Mouse (Mus musculus): ENCODE measurements around the gene Pik3cd. TPM values are rescaled to one million over a fixed set of nuclear protein-coding genes. Genes with fewer than 3 reads are reported as not detected.

The Pik3cd gene
- polyA plus RNA-seq, 1 experiment from 2014 or later: 3.8 TPM

DNA sequence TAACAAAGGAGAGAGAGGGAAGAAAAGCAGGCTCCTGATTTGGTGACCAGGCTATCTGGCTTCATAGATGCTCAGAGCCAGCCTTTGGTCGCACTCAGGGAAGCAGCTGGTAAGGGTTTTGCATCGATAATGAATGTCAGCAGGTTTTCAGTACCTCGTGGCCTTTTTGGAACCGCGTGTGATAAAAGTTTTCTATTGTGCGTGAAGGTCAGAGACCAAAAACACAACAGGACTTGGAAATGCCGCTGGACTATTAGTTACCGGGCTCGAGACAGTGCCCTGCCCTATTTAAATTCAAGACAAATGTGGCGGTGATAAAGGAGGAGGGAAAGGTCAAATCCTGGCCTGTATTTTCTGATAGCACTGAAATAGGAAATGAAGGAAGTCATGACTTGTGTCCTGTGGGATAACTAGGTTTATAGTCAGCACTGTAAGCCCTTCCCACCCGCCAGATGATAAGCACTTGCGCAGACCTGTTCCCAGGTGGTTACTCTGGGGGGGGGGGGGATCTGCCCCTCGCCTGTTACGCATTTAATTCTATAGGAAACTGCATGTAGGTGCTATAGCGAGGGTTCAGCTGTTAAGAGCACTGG is 95.5 kb downstream of the Pik3cd start:
- H3K4me1 ChIP-seq (replicated peaks; ENCODE audit: insufficient read depth, low read length): no peaks in the 10 kb centered on the region; the same call in 1 of the 2 replicates
- H3K36me3 ChIP-seq (ENCODE audit: insufficient read depth, low read length): no peaks in the 10 kb centered on the region
- WGBS: 64% methylated on average over 14 of the region's 15 CpGs
- no peak overlapping the region for H3K27ac ChIP-seq
- H3K4me2 ChIP-seq (ENCODE audit: low read length): no peak overlapping the region
- TF ChIP-seq CTCF (IDR thresholded peaks at IDR 0.05; ENCODE audit: low read depth): no peak
- H3K27me3 ChIP-seq (ENCODE audit: insufficient read depth, low read length): no peaks in the 10 kb centered on the region
- ATAC-seq (replicated peaks; ENCODE audit: low FRiP score, low read depth) (no peak), DNase-seq (ENCODE audit: low spot score) (no peak)
- H3K9ac ChIP-seq (ENCODE audit: low read depth, low read length): no peak overlapping the region
- H3K4me3 ChIP-seq (replicated peaks; ENCODE audit: low read depth, low read length): no peak overlapping the region
- H3K9me3 ChIP-seq (replicated peaks; ENCODE audit: low read length): no peaks in the 10 kb centered on the region

DNA sequence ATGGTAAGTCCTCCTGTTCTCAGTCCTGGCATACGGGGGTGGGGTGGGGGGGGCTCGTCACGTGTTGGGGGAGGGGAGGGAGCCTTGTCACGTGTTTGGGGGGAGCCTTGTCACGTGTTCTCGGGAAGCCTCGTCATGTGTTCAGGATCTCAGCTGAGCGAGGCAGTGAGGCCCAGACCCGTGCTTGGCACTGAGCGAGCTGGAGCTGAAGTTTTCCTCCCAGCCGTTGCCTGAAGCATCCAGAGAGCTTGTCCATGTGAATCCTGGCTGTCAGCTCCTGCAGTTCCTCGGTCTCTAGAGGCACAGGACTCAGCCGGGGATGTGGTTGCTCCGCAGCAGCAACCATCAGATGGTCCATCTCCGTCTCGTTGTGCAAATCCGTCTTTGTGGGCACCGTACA is 96.3 kb downstream of the Pik3cd start:
- WGBS: 85% methylated on average over 17 of the region's 18 CpGs
- TF ChIP-seq CTCF (IDR thresholded peaks at IDR 0.05; ENCODE audit: low read depth): no peak
- Histone ChIP-seq H3K4me3 (replicated peaks; ENCODE audit: low read depth, low read length) (no peak overlapping the region), H3K9ac (ENCODE audit: low read depth, low read length) (no peak overlapping the region), H3K27ac (no peak overlapping the region), H3K27me3 (ENCODE audit: insufficient read depth, low read length) (no peaks in the 10 kb centered on the region), H3K36me3 (ENCODE audit: insufficient read depth, low read length) (no peaks in the 10 kb centered on the region), H3K4me1 (replicated peaks; ENCODE audit: insufficient read depth, low read length) (peaks cover 3% of the 10 kb centered on the region; the same call in 1 of the 2 replicates), H3K4me2 (ENCODE audit: low read length) (no peak overlapping the region), H3K9me3 (replicated peaks; ENCODE audit: low read length) (no peaks in the 10 kb centered on the region)
- ATAC-seq (replicated peaks; ENCODE audit: low FRiP score, low read depth) (no peak), DNase-seq (ENCODE audit: low spot score) (no peak)

DNA sequence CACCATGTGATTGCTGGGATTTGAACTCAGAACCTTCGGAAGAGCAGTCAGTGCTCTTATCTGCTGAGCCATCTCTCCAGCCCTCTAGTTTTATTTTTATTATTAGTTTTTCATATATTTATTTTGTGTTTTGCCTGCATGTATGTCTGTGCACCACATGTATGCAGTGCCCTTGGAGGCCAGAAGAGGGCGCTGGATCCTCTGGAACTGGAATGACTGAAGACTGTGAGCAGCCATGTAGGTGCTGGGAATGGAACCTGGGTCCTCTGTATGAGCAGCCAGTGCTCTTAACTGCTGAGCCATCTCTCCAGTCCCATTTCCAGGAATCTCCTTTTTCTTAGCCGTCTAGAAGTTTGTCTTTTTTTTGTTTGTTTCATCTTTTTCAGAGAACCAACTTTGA is 97.9 kb downstream of the Pik3cd start:
- H3K4me3 ChIP-seq (replicated peaks; ENCODE audit: low read depth, low read length): no peak overlapping the region
- WGBS: 83% methylated on average over 3 of the region's 3 CpGs
- no peak overlapping the region for H3K4me2 ChIP-seq (ENCODE audit: low read length)
- H3K9me3 ChIP-seq (replicated peaks; ENCODE audit: low read length): no peaks in the 10 kb centered on the region
- H3K27ac ChIP-seq: no peak overlapping the region
- H3K9ac ChIP-seq (ENCODE audit: low read depth, low read length): no peak overlapping the region
- no peaks in the 10 kb centered on the region for H3K27me3 ChIP-seq (ENCODE audit: insufficient read depth, low read length)
- ATAC-seq (replicated peaks; ENCODE audit: low FRiP score, low read depth) (no peak), DNase-seq (ENCODE audit: low spot score) (no peak)
- H3K4me1 ChIP-seq (replicated peaks; ENCODE audit: insufficient read depth, low read length): peaks cover 3% of the 10 kb centered on the region; the same call in 1 of the 2 replicates
- TF ChIP-seq CTCF (IDR thresholded peaks at IDR 0.05; ENCODE audit: low read depth): peak; percentile 34
- H3K36me3 ChIP-seq (ENCODE audit: insufficient read depth, low read length): no peaks in the 10 kb centered on the region

DNA sequence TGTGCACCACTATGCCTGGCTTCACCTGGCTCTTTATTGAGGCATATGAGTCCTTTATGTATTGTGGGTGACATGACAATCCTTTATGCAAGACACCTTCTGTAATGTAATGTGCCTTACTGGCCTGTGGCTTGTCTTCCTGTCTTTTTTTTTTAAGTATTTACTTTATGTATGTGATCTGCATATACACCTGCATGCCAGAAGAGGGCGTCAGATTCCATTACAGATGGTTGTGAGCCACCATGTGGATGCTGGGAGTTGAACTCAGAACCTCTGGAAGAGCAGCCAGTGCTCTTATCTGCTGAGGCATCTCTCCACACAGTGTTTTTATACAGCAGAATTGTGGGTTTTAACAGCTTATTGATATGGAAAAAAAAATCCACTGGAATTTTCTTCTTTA is 98.5 kb downstream of the Pik3cd start:
- Histone ChIP-seq H3K9me3 (replicated peaks; ENCODE audit: low read length) (no peaks in the 10 kb centered on the region), H3K27me3 (ENCODE audit: insufficient read depth, low read length) (no peaks in the 10 kb centered on the region), H3K4me3 (replicated peaks; ENCODE audit: low read depth, low read length) (no peak overlapping the region), H3K4me1 (replicated peaks; ENCODE audit: insufficient read depth, low read length) (peaks cover 3% of the 10 kb centered on the region; the same call in 1 of the 2 replicates), H3K36me3 (ENCODE audit: insufficient read depth, low read length) (no peaks in the 10 kb centered on the region), H3K9ac (ENCODE audit: low read depth, low read length) (no peak overlapping the region), H3K4me2 (ENCODE audit: low read length) (no peak overlapping the region), H3K27ac (no peak overlapping the region)
- DNase-seq (ENCODE audit: low spot score) (no peak), ATAC-seq (replicated peaks; ENCODE audit: low FRiP score, low read depth) (no peak)
- no peak for TF ChIP-seq CTCF (IDR thresholded peaks at IDR 0.05; ENCODE audit: low read depth)
- WGBS: 76% methylated on average over 1 of the region's 1 CpGs

DNA sequence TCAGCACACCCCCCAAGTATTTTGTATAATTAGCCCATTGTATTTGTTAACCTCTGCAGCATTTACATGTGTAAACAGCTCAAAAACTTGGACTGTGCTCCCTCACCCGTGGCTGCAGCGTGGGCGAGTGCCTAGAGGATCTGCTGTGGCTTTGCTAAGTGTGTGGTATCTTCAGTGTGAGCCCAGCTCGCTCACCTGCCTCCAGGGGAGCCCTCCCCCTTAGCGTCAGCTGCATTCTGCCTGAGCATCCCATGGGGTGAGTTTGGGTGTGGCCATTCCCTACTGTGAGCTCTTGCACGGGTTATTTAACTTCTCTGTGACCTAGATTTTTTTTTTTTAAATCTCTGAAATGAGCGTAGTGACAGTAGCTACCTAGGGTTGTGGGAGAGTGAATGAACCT is 100.1 kb downstream of the Pik3cd start:
- no peaks in the 10 kb centered on the region for H3K9me3 ChIP-seq (replicated peaks; ENCODE audit: low read length)
- TF ChIP-seq CTCF (IDR thresholded peaks at IDR 0.05; ENCODE audit: low read depth): no peak
- no peak overlapping the region for H3K9ac ChIP-seq (ENCODE audit: low read depth, low read length)
- WGBS: 39% methylated on average over 7 of the region's 7 CpGs
- no peak overlapping the region for H3K27ac ChIP-seq
- H3K36me3 ChIP-seq (ENCODE audit: insufficient read depth, low read length): no peaks in the 10 kb centered on the region
- H3K27me3 ChIP-seq (ENCODE audit: insufficient read depth, low read length): no peaks in the 10 kb centered on the region
- ATAC-seq (replicated peaks; ENCODE audit: low FRiP score, low read depth): no peak
- no peak overlapping the region for H3K4me3 ChIP-seq (replicated peaks; ENCODE audit: low read depth, low read length)
- DNase-seq (ENCODE audit: low spot score): no peak
- H3K4me1 ChIP-seq (replicated peaks; ENCODE audit: insufficient read depth, low read length): peaks cover 3% of the 10 kb centered on the region; the same call in 1 of the 2 replicates
- H3K4me2 ChIP-seq (ENCODE audit: low read length): no peak overlapping the region

DNA sequence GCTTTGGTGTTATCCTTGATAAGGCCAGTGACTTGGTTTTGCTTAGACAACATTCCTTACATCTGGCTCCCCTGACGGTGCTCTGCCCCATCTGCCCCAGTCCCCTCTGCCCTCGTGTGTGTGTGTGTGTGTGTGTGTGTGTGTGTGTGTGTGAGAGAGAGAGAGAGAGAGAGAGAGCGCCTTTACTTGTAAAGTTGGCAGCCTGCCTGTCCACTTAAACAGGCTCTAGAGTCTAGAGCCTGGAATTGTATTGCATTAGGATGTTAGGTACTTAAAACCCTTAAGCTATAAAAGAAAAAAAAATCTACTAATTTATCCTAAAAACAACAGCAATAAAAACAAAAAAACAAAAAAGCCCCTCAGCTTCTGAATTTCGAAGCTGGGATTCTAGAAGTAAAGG is 100.9 kb downstream of the Pik3cd start:
- no peak overlapping the region for H3K4me3 ChIP-seq (replicated peaks; ENCODE audit: low read depth, low read length)
- 0 out of 2 replicates have a peak, but pooled peaks cover 3% of the 10 kb centered on the region for H3K4me1 ChIP-seq (replicated peaks; ENCODE audit: insufficient read depth, low read length)
- no peak for TF ChIP-seq CTCF (IDR thresholded peaks at IDR 0.05; ENCODE audit: low read depth)
- no peak overlapping the region for H3K4me2 ChIP-seq (ENCODE audit: low read length)
- no peaks in the 10 kb centered on the region for H3K9me3 ChIP-seq (replicated peaks; ENCODE audit: low read length)
- H3K27me3 ChIP-seq (ENCODE audit: insufficient read depth, low read length): no peaks in the 10 kb centered on the region
- no peak for ATAC-seq (replicated peaks; ENCODE audit: low FRiP score, low read depth)
- 37% methylated on average over 4 of the region's 4 CpGs for WGBS
- no peaks in the 10 kb centered on the region for H3K36me3 ChIP-seq (ENCODE audit: insufficient read depth, low read length)
- no peak overlapping the region for H3K27ac ChIP-seq
- H3K9ac ChIP-seq (ENCODE audit: low read depth, low read length): no peak overlapping the region
- DNase-seq (ENCODE audit: low spot score): peak; percentile 16

DNA sequence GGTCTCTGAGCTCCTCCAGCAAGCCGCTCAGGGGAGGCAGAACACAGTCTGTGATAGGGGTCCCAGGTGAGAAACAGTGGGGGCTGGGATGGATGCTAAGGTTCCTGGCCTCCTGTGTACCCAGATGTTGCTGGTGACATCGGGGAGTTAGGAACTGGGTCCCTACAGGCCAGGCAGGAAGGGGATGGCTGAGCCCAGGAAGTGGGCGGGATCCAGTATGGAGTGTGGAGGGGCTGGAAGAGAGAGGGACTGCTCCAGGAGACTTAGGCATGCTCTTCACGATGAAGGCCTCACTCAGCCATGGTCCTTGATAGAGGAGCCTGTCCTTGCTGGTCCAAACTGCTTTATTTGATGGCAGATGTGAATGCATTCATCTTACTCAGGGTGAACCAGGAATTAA is 102.2 kb downstream of the Pik3cd start:
- Histone ChIP-seq H3K27me3 (ENCODE audit: insufficient read depth, low read length) (no peaks in the 10 kb centered on the region), H3K9ac (ENCODE audit: low read depth, low read length) (no peak overlapping the region), H3K27ac (no peak overlapping the region), H3K4me3 (replicated peaks; ENCODE audit: low read depth, low read length) (no peak overlapping the region), H3K4me2 (ENCODE audit: low read length) (no peak overlapping the region), H3K4me1 (replicated peaks; ENCODE audit: insufficient read depth, low read length) (0 out of 2 replicates have a peak, but pooled peaks cover 3% of the 10 kb centered on the region), H3K36me3 (ENCODE audit: insufficient read depth, low read length) (no peaks in the 10 kb centered on the region), H3K9me3 (replicated peaks; ENCODE audit: low read length) (no peaks in the 10 kb centered on the region)
- ATAC-seq (replicated peaks; ENCODE audit: low FRiP score, low read depth) (0 out of 2 replicates have a peak, but pooled peaks have one; percentile 41), DNase-seq (ENCODE audit: low spot score) (no peak)
- whole genome bisulfite sequencing: 89% methylated on average over 4 of the region's 4 CpGs
- no peak for TF ChIP-seq CTCF (IDR thresholded peaks at IDR 0.05; ENCODE audit: low read depth)

Data from kidney, postnatal 0 days (tissue).